Mouse (Mus musculus): ENCODE measurements at regions not wholly inside any gene's neighbourhood (a gene's known extent, or its start where the extent isn't known, plus 50 kb on each side); places are given as distances from the start of the nearest gene placed in this dataset.

GRCm38 (mm10) chr7:135889016-135889726 is 173.0 kb upstream of the Mki67 start:
- DNase-seq = peak; percentile 32

- DNase-seq = peak; percentile 19
Observed at GRCm38 (mm10) chr7:135898876-135899275, 182.7 kb upstream of the Mki67 start.

- no peak for DNase-seq
Observed at GRCm38 (mm10) chr7:135899765-135900164, 183.6 kb upstream of the Mki67 start.

DNA sequence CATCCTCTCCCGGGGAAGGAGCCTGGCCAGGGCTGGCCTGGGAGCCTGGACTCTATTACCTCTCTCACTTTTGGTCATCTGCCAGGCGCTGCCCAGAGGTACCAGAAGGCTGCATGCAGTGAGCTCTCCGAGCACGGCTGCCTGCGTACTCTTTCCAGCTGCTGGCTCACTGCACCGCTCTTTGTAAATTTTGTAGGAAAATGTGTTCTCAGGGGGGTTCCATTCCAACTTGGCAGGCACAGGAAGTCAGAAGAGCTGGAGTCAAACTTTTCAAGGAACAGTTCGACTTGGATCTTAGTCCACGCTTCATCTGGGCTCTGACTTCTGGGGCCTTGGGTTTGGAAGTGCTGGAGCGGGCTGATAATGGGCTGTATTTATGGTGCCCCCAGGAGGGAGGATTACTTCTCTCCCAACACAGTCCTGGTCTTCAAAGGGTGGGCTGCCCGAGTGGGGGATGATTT is 184.7 kb upstream of the Mki67 start:
- peak; percentile 18 for DNase-seq

- no peak for DNase-seq
Observed at GRCm38 (mm10) chr7:135902106-135903055, 186.2 kb upstream of the Mki67 start.

GRCm38 (mm10) chr7:135911376-135911775 is 195.2 kb upstream of the Mki67 start:
- DNase-seq = no peak

GRCm38 (mm10) chr7:135913923-135914634 is 197.9 kb upstream of the Mki67 start:
- no peak for DNase-seq

- DNase-seq = no peak
Observed at GRCm38 (mm10) chr7:135923876-135924275, 207.7 kb upstream of the Mki67 start.

- DNase-seq = no peak
Observed at GRCm38 (mm10) chr7:135924641-135925040, 208.5 kb upstream of the Mki67 start.

GRCm38 (mm10) chr7:135930091-135930490 is 213.9 kb upstream of the Mki67 start:
- no peak for DNase-seq

DNA sequence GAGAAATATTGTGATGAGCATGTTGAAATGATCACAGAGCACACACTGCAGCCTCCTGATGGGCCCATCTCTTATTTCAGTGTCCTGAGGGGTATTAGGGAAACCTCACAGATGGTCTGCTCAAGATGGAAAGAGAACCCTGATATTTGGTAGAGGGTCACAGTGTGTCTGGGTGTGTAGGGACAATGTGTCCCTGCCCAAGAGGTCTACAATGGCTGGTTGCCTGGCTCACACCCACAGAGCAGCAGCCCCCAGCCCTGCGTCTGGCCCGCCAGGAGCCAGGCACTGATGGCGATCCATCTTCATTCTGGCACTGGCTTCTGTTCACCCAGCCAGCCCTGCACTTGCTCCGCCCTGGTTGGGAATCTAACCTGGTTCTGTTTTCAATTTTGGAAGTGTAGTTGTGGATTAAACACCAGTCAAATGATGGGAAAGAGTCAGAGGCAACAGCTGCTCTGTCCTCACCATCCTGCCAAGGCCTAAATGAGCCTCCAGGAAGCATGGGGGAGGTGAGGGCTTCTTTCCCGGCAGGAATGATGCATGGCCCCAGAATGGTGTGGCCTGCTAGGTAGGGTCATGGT is 216.5 kb upstream of the Mki67 start:
- DNase-seq = no peak

DNA sequence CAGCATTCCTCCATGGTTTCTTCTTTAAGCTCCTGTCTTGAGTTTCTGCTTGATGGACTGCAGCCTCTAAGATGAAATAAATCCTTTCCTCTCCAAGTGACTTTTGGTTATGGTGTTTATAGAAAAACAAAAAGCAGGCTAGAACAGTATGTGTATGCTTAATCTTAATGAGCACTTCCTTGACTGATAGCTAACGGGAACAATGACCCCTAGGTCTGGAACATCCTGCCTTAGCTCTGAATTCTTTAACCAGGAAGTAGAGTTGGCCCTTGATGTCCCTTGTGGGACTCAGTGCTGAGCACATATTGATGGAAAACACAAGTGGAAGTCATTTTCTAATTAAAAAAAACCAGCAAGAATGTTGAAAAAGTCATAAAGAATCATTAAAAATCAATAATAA is 219.0 kb upstream of the Mki67 start:
- DNase-seq = no peak

GRCm38 (mm10) chr7:135937465-135937864 is 221.3 kb upstream of the Mki67 start:
- DNase-seq = no peak

- no peak for DNase-seq
Observed at GRCm38 (mm10) chr7:135939341-135939740, 223.2 kb upstream of the Mki67 start.

DNA sequence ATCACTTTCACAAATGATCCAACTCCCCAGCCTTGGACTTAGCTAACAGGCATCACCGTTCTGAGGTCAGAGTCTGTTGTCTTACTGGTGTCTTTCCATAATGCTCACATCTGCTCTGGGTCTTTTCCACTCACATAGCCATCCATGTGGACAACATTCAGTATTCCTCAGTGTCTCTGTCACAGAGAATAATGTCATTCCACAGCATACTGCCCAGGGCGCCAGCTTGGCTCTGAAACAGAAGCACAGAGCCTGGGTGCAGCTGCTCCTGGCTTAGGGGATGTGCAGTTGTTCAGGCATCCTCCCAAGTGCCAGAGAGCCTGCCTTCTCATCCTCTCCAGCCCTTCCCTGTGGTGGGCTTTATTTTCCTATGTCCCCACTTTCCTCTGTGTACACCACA is 226.7 kb upstream of the Mki67 start:
- no peak for DNase-seq

DNA sequence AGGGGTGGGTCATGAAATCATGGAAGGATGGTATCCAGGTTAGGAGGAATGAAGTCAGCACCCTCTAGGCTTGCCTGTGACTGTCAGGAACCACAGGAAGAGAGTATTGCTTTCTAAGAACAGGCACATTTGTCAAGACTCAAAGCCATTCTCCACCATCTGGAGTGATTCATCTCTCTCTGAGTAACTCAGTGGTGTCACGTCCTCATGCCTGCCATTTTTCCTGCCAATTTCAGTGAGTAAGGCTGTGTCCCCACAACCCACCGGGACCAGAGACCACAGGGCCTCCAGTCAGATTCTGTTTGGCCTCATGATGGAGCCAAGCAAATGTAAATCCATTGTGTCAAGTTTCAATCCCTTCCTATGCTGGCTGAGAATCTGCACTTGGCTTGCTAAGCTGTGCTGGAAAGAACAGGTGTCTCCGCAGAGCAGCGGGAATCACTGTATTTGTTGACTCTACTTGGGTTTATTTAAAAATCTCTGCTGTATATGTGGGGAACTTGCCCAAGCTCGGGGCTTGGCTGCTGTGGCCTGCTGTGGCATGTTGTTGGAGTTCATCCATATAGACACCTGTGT is 230.0 kb upstream of the Mki67 start:
- no peak for DNase-seq

GRCm38 (mm10) chr7:135961026-135961425 is 244.9 kb upstream of the Mki67 start:
- DNase-seq = no peak

- no peak for DNase-seq
Observed at GRCm38 (mm10) chr7:135965528-135965927, 249.4 kb upstream of the Mki67 start.

DNA sequence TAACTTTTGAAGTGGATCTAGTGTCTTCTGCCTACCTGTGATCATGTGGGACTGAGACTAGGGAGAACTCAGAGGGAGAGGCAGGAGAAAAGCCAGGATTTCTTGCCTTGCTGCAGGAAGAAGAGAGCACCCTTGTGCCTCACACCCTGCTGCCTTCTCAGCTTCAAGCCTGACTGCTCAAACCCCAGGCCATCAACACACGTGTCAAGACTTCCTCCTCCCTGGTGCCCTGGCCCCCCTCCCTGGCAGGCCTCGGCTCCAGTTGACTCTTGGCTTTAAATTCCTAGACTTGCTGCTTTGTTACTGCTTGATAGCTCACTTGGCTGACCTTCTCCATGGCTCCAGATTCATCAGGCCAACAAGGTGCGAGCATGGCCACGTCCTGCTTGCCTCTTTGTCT is 250.1 kb upstream of the Mki67 start:
- DNase-seq = no peak

DNA sequence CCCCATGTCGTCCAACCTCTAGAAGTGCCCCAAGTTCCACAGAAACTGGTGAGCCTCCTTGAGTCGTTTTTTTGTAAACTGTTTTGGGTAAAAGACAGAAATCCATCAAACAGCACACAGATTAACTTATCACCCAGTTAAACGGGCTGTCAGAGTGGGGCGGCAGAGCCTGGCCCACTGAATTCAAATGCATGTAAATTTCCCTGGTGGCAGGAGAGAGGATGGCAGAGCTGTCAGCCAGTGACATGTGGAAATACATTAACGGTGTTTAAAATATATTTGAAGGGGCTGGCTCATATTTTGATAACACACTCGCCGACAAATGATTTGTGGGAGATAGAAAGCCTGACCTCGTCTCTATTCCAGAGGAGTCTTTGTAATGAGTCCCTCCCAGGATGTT is 252.5 kb upstream of the Mki67 start:
- DNase-seq = no peak

DNA sequence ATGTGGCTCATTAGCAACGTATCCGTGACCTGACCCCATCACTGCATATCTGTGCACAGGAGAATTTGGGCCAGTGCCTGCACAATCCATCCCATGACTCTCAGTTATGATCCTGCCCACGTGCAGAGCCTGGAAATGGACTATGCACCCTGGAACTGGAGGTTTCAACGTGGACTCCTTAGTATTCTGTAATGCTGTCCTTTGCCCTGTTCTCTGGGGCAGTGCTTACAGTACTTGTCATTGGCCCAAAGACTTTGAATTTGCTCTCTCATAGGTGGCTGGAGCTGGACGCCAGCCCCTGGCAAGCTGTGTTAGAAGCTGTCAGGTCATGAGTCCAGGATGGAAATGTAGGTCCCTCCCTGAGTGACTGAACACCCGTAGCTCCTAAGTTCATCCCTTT is 269.9 kb upstream of the Mki67 start:
- DNase-seq = no peak

DNA sequence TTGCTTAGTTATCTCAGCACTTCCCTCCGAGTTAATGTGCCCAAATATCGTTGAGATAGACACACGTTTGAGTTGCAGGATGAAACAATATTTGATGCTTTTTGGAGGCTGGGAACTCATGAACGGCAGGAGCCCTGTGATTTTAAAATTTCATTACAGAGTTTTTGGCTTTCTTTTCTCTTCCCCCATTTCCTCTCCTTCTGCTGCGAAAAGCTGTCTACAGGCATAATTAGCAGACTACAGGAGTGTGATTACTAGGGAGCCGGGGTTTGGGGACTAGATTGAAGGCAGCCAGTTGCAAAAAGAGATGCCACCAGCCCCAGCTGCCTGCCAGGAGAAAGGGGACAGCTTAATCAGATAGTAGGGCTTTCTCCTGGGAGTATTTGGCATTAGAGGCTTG is 274.2 kb upstream of the Mki67 start:
- DNase-seq = no peak

DNA sequence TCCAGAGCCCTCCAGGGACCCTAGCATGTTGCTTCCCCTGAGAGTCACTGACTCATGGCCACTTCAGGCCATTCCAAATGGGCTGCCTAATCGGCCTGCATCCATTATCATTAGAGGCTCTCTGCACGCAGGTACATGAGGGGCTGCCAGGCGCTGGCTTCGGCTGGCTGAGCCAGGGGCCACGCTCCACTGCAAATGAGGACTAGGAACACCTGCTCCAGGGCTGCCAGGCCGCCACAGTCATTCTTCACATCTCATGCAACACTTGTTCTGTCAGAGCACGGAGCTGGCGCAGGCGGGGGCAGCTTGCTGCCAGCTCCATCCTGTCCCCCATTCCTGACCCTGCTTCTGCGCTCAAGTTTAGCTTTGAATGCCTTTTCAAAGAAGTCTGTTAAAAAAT is 280.7 kb upstream of the Mki67 start:
- DNase-seq = no peak
